Mouse (Mus musculus) MEL (cell line): ENCODE results near the gene Thrap3. TPM values are rescaled to one million over a fixed set of nuclear protein-coding genes. Genes with fewer than 3 reads are reported as not detected.

Experiments
- DNase-seq: peaks from one replicate; pipeline ENCODE4 v3.0.0; 2011; ENCODE audit warnings: low read depth, low spot score
- H3K27ac ChIP-seq: 2 replicates; pipeline ENCODE4 v1.5.1; 2012; ENCODE audit warnings: low read depth, mild to moderate bottlenecking, control low read depth, low read length, moderate library complexity; ENCODE audit not compliant: control insufficient read depth
- H3K27me3 ChIP-seq, 2 experiments: fragments of 150-350 bp in 1 of 2; sonication (generic) in 1 of 2; 2 replicates each; pipeline ENCODE4 v1.6.1; 2012; ENCODE audit warnings: low read length in 2 of 2, mild to moderate bottlenecking in 2 of 2, improper control_type of control experiment in 1 of 2, moderate library complexity in 1 of 2; ENCODE audit not compliant: insufficient read depth in 2 of 2, control insufficient read depth in 1 of 2
- H3K36me3 ChIP-seq, 2 experiments: 2 replicates each; pipeline ENCODE4 v1.6.1; 2012 to 2014; ENCODE audit warnings: low read length in 2 of 2, improper control_type of control experiment in 1 of 2, inconsistent platforms in 1 of 2, mild to moderate bottlenecking in 1 of 2; ENCODE audit not compliant: insufficient read depth in 2 of 2, control insufficient read depth in 1 of 2
- H3K4me1 ChIP-seq, 2 experiments: fragments of 150-350 bp in 1 of 2; sonication (generic) in 1 of 2; 2 replicates each; pipeline ENCODE4 v1.6.1; 2012; ENCODE audit warnings: low read length in 2 of 2, improper control_type of control experiment in 1 of 2, mild to moderate bottlenecking in 1 of 2; ENCODE audit not compliant: insufficient read depth in 2 of 2, control insufficient read depth in 1 of 2
- H3K4me3 ChIP-seq, 2 experiments: fragments of 150-350 bp in 1 of 2; sonication (generic) in 1 of 2; 2 replicates each; pipeline ENCODE4 v1.5.1; 2012; ENCODE audit warnings: low read depth in 2 of 2, low read length in 2 of 2, mild to moderate bottlenecking in 2 of 2, moderate library complexity in 2 of 2, control low read depth in 1 of 2, improper control_type of control experiment in 1 of 2; ENCODE audit not compliant: control insufficient read depth in 1 of 2, insufficient read depth in 1 of 2
- H3K79me2 ChIP-seq: 2 replicates; pipeline ENCODE4 v1.6.1; 2012; ENCODE audit warnings: mild to moderate bottlenecking, low read length, moderate library complexity; ENCODE audit not compliant: control insufficient read depth, poor library complexity, insufficient read depth
- H3K9ac ChIP-seq: 2 replicates; pipeline ENCODE4 v1.6.1; 2012; ENCODE audit warnings: low read depth, mild to moderate bottlenecking, control low read depth, low read length, moderate library complexity; ENCODE audit not compliant: control insufficient read depth, poor library complexity, severe bottlenecking
- H3K9me3 ChIP-seq: fragments of 150-350 bp; sonication (generic); replicated peaks from 2 replicates; pipeline ENCODE4 v1.6.1; 2012; ENCODE audit warnings: mild to moderate bottlenecking, low read length, improper control_type of control experiment, moderate library complexity; ENCODE audit not compliant: insufficient read depth
- BHLHE40 ChIP-seq: IDR thresholded peaks from 2 replicates; pipeline ENCODE4 v1.6.1; 2012; ENCODE audit warnings: low read depth, mild to moderate bottlenecking, inconsistent platforms, low read length, improper control_type of control experiment, borderline replicate concordance
- CHD1 ChIP-seq: IDR thresholded peaks from 2 replicates; pipeline ENCODE4 v1.6.1; 2012; ENCODE audit warnings: low read depth, mild to moderate bottlenecking, inconsistent platforms, low read length, improper control_type of control experiment
- ETS1 ChIP-seq: IDR thresholded peaks from 2 replicates; pipeline ENCODE4 v1.6.1; 2012; ENCODE audit warnings: low read depth, mild to moderate bottlenecking, inconsistent platforms, low read length, improper control_type of control experiment, moderate library complexity
- GABPA ChIP-seq: IDR thresholded peaks from 2 replicates; pipeline ENCODE4 v1.6.1; 2012; ENCODE audit warnings: low read depth, mild to moderate bottlenecking, inconsistent platforms, low read length, improper control_type of control experiment, moderate library complexity
- GATA1 ChIP-seq: IDR thresholded peaks from 2 replicates; pipeline ENCODE4 v1.6.1; 2011; ENCODE audit warnings: low read depth, low read length, improper control_type of control experiment
- JUND ChIP-seq: IDR thresholded peaks from 2 replicates; pipeline ENCODE4 v1.6.1; 2011; ENCODE audit warnings: low read depth, mild to moderate bottlenecking, improper control_type of control experiment, low read length
- KAT2A ChIP-seq: conservative IDR thresholded peaks from 2 replicates; pipeline ENCODE4 v1.6.1; 2012; ENCODE audit warnings: low read depth, low read length, improper control_type of control experiment, inconsistent platforms
- MAZ ChIP-seq: IDR thresholded peaks from 2 replicates; pipeline ENCODE4 v1.6.1; 2012; ENCODE audit warnings: low read depth, mild to moderate bottlenecking, inconsistent platforms, low read length, improper control_type of control experiment
- MEF2A ChIP-seq: IDR thresholded peaks from 2 replicates; pipeline ENCODE4 v1.6.1; 2014; ENCODE audit warnings: low read depth, mild to moderate bottlenecking, inconsistent platforms, low read length, improper control_type of control experiment; ENCODE audit not compliant: poor library complexity, insufficient replicate concordance, severe bottlenecking; ENCODE audit errors: extremely low read depth
- MYC ChIP-seq: IDR thresholded peaks from 2 replicates; pipeline ENCODE4 v1.6.1; 2011; ENCODE audit warnings: low read depth, mild to moderate bottlenecking, low read length, improper control_type of control experiment, moderate library complexity
- POLR2A ChIP-seq, 2 experiments: IDR thresholded peaks; 2 replicates each; pipeline ENCODE4 v1.6.1; 2011 to 2012; ENCODE audit warnings: low read length in 2 of 2, mild to moderate bottlenecking in 2 of 2, control low read depth in 1 of 2, improper control_type of control experiment in 1 of 2, low read depth in 1 of 2, moderate library complexity in 1 of 2; ENCODE audit not compliant: control insufficient read depth in 1 of 2, insufficient read depth in 1 of 2, poor library complexity in 1 of 2
- POLR2AphosphoS5 ChIP-seq: IDR thresholded peaks from 2 replicates; pipeline ENCODE4 v1.6.1; 2012; ENCODE audit warnings: low read depth, borderline replicate concordance, mild to moderate bottlenecking, inconsistent platforms, low read length, moderate library complexity, mixed read lengths
- RCOR1 ChIP-seq: IDR thresholded peaks from 2 replicates; pipeline ENCODE4 v1.6.1; 2012; ENCODE audit warnings: low read depth, mild to moderate bottlenecking, inconsistent platforms, low read length, improper control_type of control experiment
- SIN3A ChIP-seq: IDR thresholded peaks from 2 replicates; pipeline ENCODE4 v1.6.1; 2012; ENCODE audit warnings: low read length, improper control_type of control experiment, inconsistent platforms
- UBTF ChIP-seq: IDR thresholded peaks from 2 replicates; pipeline ENCODE4 v1.6.1; 2012; ENCODE audit warnings: low read depth, mild to moderate bottlenecking, inconsistent platforms, low read length, improper control_type of control experiment, moderate library complexity, borderline replicate concordance; ENCODE audit not compliant: insufficient read depth
- ZKSCAN1 ChIP-seq: IDR thresholded peaks from 2 replicates; pipeline ENCODE4 v1.6.1; 2012; ENCODE audit warnings: low read depth, mild to moderate bottlenecking, inconsistent platforms, low read length, improper control_type of control experiment, moderate library complexity
- ZNF384 ChIP-seq: IDR thresholded peaks from 2 replicates; pipeline ENCODE4 v1.6.1; 2012; ENCODE audit warnings: low read depth, mild to moderate bottlenecking, inconsistent platforms, low read length, improper control_type of control experiment
- polyA plus RNA-seq, 2 experiments: library from polyadenylated mRNA; stranded (reverse) in 1 of 2; unstranded in 1 of 2; fragments of >175 nt in 1 of 2; fragments of >200 nt in 1 of 2; gene quantifications; 2 replicates each; pipeline versions ENCODE4 v1.2.1 to v1.2.4; 2012; ENCODE audit warnings: low replicate concordance in 2 of 2, low read depth in 1 of 2; ENCODE audit not compliant: insufficient read length in 2 of 2, insufficient read depth in 1 of 2, missing spikeins in 1 of 2
- total RNA-seq: library from RNA; depleted of rRNA; stranded (reverse); fragments of 300-350 nt; gene quantifications from 2 replicates; pipeline ENCODE4 v1.2.3, GENCODE M21; 2012

Gene Thrap3
- total and polyA plus RNA-seq, 3 experiments = 158 to 471 (median 310) TPM

DNA sequence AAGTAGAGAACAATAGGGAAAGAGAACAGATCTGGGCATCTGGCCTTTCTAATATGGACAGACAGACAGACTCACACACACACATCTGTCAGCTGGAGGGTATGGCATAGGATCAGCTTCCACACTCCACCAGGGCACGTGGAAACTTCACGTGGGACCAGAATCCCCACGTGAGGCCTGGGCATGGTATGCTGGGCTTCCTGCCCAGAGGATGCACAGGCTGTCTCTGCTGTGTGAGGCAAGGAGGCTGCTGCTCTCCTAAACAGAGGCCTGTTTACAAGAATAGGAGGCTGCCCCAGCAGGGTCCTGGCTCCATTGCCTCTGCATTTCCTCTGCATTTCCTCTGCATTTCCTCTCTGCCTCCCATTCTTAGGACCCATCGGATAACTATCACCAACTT, 67.9 kb downstream of the Thrap3 start:
- H3K4me1 ChIP-seq = no peaks in the 10 kb centered on the region
- no peak for TF ChIP-seq KAT2A
- TF ChIP-seq, all 39 proteins: peak for 0
- H3K9ac ChIP-seq = no peak overlapping the region

GRCm38 (mm10) chr4:126134236-126134635, 68.3 kb downstream of the Thrap3 start:
- no peak for TF ChIP-seq BHLHE40
- no peak for TF ChIP-seq GABPA
- no peak for TF ChIP-seq GATA1
- no peak for TF ChIP-seq MAZ
- no peak for TF ChIP-seq POLR2A (IDR thresholded peaks at IDR 0.05; ENCODE audit: control insufficient read depth in 1 of 2, insufficient read depth in 1 of 2, low read depth in 1 of 2, low read length in 2 of 2, poor library complexity in 1 of 2)
- TF ChIP-seq ZKSCAN1 = no peak
- TF ChIP-seq MEF2A = no peak
- no peak for TF ChIP-seq ZNF384
- TF ChIP-seq CHD1 = no peak
- no peak for TF ChIP-seq UBTF
- TF ChIP-seq MYC = no peak
- no peak for TF ChIP-seq RCOR1
- no peak for TF ChIP-seq POLR2AphosphoS5
- TF ChIP-seq SIN3A = no peak
- no peak for TF ChIP-seq ETS1
- no peak for TF ChIP-seq JUND
- no peaks in the 10 kb centered on the region for H3K79me2 ChIP-seq
- DNase-seq = no peak
- H3K4me1 ChIP-seq = no peaks in the 10 kb centered on the region
- H3K36me3 ChIP-seq = peaks cover 0 to 8% of the 10 kb centered on the region in 2 experiments; a peak in 2 of 4 replicates
- no peak overlapping the region for H3K27ac ChIP-seq
- H3K27me3 ChIP-seq = no peaks in the 10 kb centered on the region
- no peak overlapping the region for H3K4me3 ChIP-seq
- no peak overlapping the region for H3K9ac ChIP-seq
- no peaks in the 10 kb centered on the region for H3K9me3 ChIP-seq

More for the DNA sequence above, 67.9 kb downstream of the Thrap3 start:
- Histone ChIP-seq H3K36me3 (peaks cover 0 to 5% of the 10 kb centered on the region in 2 experiments; a peak in 1 of 4 replicates), H3K27me3 (no peaks in the 10 kb centered on the region), H3K27ac (no peak overlapping the region), H3K4me3 (no peak overlapping the region), H3K79me2 (no peaks in the 10 kb centered on the region), H3K9me3 (no peaks in the 10 kb centered on the region)
- no peak for DNase-seq
